Mouse (Mus musculus): ENCODE results near the gene Gm904. TPM values are rescaled to one million over a fixed set of nuclear protein-coding genes. Genes with fewer than 3 reads are reported as not detected.

Gm904 gene
- total RNA-seq (2023), result not detected in 2 replicates

DNA sequence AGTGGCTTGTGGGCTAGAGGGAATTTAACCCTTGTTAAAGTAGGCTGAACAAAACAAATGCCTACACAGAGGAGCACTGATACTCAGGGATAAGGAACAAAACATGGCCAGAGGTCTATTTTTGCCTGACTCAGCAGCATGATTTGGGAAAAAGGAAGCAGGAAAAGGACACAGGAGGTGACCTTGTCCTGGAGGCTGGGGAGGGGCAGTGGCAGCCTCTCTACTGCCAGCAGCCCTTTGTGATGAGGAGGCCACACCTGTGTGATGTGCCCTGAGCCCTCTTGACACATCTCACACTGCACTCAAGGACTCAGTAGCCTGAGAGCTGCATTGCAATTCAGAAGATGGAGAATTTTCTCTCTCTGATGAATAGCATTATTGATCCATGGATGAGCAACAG lies at the start of gene Gm904:
Gene Gm904 (plus strand): TSS at position 301 of the 400 bp plus-strand sequence.

Other genes with a start within 250 kb of the Gm904 start
- 10.0 and 12.7 TPM in 2 replicates for gene Fbxw17, start 225.4 kb upstream of the Gm904 start, total RNA-seq (2023)
- gene Gm47429, start 199.3 kb upstream of the Gm904 start, total RNA-seq (2023), result not detected in 2 replicates
- gene Nutm2, start 175.9 kb upstream of the Gm904 start, total RNA-seq (2023), result not detected in 2 replicates
- not detected in 2 replicates for gene Gm8765, start 55.1 kb downstream of the Gm904 start, total RNA-seq (2023)